Mouse (Mus musculus): ENCODE measurements at regions not wholly inside any gene's neighbourhood (a gene's known extent, or its start where the extent isn't known, plus 50 kb on each side); places are given as distances from the start of the nearest gene placed in this dataset.
"Not testable (repeated sequence)": the region's sequence is repeated elsewhere in the genome, so short reads cannot be mapped to it uniquely, and the experiment has no call there.

DNA sequence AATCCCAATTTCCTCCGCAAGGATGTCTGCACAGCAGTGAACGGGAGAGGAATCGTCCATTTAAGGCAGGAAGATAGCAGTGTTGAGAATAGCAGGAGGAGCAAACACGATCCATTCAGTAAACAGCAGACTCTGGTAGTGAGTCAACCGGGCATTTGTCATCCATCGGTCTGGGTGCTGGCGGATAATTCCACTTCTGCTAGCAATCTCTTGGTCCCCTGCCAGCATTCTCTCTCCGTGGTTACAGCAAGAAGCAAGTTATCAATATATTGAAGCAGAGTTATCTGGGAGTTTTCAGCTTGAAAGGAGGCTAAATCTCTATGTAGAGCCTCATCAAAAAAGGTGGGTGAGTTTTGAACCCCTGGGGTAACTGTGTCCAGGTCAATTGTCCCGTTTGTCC is 130.4 kb downstream of the Mtrr start:
- H3K27ac ChIP-seq, H3K4me3 ChIP-seq: not testable (repeated sequence)
- DNase-seq (ENCODE audit: low spot score in 2 of 2) = peak in 1 of 2 experiments; percentile 13

DNA sequence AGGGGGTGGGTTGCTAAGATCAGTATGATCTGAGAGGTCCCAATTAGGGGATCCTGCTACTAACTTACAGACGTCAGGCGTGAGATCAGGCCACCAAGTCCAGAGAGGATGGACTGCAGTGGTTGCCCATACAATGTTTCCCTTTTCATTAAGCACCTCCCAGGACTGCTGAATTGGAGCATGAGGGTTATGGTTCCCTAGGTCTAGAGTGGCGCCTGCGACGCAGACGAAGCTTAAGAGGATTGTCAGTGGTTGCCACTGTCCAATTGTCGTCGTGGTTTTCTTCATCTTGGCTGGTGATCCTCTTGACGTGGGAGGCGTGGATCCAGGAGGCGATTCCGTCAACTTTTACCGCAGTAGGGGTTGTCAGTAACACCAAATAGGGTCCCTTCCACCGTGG is 137.6 kb downstream of the Mtrr start:
- not testable (repeated sequence) for H3K4me3 ChIP-seq; DNase-seq (ENCODE audit: low spot score in 2 of 2); H3K27ac ChIP-seq

Data from layer of hippocampus, adult 2 months (tissue).